Mouse (Mus musculus) left cerebral cortex, adult 18-20 months (tissue): Measurements from ENCODE around the gene Mast4. TPM values are rescaled to one million over a fixed set of nuclear protein-coding genes. Genes with fewer than 3 reads are reported as not detected.

Experiments
- DNase-seq, 2 experiments: peaks; one replicate each; pipeline ENCODE4 v3.0.0; 2021 to 2022; ENCODE audit warnings: low spot score in 2 of 2, mixed read lengths in 1 of 2
- total RNA-seq, 2 experiments: library from RNA; stranded (reverse); gene quantifications; 2 replicates each; pipeline ENCODE4 v1.2.3; 2021

The Mast4 gene
- total RNA-seq, 2 experiments from 2014 or later, result 49.8 to 50.2 TPM

DNA sequence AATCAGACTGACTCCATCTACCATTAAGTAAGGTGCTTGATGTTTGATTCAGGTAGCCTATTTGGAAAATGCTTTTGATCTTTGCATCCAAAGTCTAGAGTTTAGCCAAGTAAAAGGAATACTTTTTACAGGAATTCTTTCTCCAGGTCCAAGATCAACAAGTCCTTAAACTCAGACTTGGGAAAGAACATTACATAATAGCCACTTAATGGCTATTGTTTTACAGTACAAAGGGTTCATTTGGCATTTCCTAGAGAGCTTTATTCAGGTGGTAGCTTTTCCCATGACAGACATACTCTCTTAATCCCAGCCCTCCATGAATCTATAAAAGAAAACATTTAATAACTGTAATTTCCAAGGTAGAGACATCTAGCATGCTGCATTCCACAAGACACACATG is 438.0 kb downstream of the Mast4 start:
- DNase-seq, result no peak

DNA sequence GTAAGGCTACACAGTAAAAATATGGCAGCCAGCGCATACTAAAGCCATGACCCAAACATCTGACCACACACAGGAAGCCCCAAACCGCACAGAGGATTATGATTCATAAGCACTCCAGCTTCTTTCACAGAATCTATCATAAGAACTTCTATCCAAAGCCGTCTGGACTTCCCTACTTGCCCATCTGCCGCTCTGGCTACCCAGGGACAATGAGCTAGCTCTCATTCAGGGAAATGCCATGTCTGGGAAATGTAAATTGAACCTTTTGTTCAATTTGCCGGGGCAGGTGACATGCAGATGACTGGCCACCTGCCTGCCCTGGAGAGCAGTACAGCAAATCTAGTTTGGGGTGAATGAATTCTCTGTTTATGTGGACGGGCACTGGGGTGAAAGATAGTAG is 438.4 kb downstream of the Mast4 start:
- no peak for DNase-seq

DNA sequence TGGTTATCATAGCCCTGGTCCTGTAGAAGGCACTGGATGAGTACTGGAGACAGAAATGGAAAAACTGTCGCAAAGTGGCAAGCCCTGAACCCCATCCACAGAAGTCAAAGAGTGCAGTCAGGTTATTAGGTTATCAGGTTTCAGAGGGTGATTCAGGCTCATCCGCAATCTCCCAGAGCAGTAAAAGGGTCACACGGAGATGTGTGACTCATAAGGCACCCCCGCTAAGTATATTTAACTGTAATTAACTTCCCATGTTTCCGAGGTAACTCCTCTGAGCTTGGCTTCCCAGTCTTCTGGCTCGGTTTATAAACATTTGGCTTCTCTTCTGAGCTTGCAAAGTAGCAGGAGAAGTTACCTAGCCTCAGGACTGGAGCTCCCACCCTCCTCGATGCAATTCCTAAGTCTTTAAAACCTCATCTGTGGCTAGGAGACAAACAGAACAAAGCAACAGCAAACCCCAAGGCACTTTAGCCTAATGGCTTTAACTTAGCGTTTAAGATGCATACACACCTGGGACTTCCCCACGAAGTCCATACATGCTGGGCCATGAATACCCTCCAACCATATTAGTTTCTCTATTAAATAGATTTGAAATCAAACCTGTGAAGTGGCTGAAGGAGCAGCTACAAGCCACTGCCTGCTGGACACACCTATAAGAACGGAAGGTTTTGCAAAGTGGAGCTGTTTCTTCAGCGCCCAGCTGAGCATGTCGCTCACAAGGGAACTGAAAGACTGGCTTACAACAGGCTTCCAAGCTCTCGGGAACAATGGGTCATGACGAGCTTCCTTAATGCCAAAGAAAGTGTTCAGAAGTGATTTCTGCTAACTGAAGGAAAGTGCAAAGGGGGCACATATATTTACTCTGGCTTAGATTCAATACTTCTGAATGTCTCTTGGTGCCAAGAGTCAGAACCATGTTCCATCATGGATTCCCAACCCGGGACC is 439.7 kb downstream of the Mast4 start:
- DNase-seq, result no peak

DNA sequence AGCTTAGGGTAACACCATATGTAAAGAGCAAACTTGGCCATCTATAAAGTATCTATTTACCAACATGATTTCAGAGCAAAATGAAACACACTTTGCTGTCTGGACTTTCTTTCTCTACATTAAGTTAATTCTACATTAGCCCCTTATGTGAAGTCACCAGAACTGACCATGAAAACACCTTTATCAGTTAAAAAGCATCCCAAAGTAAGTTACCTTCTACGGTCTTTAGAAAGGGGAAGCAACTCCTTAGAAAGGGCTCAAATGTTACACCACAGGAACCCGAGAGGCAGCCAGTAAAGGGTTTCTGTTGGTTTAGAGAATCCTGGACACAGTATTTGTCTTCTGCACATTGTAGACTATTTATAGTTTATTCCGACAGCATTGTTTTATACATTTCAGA is 441.5 kb downstream of the Mast4 start:
- DNase-seq, result no peak

DNA sequence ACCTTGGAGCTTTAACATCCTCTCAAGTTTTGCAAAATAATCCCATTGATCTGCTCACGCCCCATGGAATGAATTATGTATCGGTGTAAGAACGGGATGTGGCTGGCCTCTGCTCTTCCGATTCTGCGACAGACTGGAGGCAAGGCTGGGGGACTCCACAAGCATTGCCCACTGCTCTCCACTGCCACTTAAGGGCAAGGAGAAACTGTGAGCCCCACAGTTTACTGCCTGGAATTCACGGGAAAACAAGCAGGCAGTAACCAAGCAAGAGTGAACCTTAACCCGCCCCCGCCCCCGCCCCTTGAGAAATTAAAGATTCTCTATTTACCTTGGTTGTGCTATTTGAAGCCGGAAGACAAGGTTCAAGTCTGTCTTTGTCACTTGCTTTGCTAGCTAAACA is 444.3 kb downstream of the Mast4 start:
- no peak for DNase-seq

DNA sequence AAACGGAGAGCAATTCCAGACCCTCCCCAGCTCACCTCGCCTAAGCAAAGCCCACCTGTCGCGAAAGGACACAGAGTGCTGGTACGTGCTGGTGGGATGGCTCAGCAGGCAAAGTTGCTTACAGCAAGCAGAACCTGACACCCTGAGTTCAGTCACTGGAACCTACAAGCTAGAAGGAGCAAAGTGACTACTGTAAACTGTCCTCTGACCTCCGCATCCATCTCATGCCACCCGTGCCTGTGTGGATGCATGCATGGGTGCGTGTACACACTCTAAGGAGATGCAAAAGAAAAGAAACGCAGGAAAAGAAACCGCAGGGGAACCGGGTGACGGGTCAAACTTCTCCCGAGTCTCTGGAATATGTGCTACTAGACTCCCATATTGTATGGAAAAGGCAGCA is 444.8 kb downstream of the Mast4 start:
- DNase-seq, result no peak

DNA sequence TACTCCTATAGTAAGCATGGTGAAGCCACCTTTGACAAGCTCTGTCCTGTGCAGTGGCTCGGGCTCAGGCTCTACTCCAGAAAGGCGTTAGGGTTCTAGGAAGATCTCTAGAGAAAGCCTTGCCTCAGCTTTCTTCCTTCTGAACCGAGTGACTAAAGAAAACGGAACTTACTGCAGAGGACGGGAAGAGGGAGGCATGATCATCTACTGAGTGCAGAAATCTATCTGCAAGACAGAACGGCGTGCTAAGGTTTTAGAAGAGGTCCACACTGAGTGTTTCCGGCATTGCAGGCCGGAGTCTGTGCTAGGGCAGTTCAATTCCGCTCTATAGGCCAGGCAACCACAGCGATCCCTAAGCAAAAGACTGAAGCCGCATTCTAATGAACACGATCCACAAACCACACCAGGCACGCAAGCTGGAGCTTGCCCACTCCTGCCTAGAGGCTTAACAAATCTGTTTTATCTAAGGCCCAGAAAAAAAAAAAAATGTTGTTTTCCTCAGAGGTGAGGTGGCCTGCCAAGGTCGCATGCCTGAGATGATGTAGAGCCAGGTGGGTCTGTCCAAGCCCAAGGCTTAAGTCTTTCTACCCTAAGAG is 445.3 kb downstream of the Mast4 start:
- no peak for DNase-seq

DNA sequence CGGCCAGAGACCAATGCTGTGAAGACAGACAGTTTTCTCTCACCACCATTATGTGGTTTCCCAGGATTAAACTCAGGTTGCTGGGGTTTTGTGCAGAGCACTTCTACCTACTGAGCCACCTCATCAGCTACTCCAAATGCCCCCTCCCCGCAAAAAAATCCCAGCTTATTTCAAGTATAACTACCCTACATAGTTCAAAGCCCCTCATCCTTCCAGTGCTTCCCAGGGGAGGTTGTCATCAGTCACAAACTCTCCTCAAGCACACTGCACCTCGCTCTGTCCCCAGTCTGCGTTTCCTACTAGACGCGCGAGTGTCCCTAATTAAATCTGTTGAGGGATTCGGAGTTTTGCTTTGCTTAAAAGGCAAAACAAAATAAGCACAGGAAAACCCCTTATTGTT is 446.1 kb downstream of the Mast4 start:
- no peak for DNase-seq

DNA sequence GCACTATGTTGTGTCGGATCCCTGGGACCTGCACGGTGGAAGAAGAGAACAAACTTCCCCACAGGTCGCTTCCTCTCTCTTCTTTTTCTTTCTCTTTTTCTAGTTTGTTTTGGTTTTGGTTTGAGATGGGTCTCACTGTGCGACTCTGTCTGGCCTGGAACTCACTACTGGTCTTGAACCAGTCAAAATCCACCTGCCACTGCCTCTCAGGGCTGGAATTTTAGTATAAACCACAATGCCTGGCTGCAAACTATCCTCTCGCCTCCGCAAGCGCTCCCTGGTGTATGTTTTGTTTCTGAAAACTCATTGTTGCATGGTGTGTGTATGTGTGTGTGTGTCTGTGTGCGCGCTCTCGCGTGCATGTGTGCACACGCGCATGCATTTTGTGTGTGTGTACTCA is 446.8 kb downstream of the Mast4 start:
- no peak for DNase-seq

DNA sequence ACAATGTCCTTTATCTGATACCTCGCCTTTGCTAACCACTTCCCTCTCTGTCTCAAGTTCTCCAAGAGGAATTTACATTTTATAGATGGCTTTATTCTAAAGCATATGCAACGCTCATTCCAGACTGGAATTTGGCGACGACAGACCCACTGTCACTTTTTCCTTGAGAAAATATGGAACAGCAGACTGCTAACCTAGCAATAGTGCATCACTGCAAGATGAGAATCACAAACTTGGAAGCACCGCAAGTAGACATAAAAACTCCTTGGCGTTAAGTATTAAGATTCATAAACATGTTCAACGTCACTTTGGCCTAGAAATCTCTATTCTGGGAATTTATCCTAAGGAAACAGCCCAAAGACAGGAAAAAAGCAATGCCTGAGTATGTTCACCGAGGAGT is 447.5 kb downstream of the Mast4 start:
- DNase-seq, result no peak

DNA sequence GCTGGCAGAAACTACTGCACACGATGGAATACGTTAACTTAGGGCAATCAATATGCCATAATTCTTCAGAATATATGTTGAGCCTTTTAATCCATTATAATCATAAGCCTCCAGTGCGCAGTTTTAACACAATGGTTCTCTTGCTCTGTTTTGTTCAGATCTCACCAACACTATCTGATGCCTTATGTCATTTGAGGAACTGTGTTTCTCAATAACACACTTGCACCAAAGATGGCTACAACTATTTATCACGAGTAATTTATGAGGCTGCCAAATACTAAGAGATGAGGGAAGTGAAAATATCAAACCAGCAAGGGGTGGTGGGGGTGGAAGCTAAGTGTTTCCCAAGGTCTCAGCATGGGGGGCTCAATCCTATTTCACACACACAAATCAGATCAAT is 448.1 kb downstream of the Mast4 start:
- no peak for DNase-seq

DNA sequence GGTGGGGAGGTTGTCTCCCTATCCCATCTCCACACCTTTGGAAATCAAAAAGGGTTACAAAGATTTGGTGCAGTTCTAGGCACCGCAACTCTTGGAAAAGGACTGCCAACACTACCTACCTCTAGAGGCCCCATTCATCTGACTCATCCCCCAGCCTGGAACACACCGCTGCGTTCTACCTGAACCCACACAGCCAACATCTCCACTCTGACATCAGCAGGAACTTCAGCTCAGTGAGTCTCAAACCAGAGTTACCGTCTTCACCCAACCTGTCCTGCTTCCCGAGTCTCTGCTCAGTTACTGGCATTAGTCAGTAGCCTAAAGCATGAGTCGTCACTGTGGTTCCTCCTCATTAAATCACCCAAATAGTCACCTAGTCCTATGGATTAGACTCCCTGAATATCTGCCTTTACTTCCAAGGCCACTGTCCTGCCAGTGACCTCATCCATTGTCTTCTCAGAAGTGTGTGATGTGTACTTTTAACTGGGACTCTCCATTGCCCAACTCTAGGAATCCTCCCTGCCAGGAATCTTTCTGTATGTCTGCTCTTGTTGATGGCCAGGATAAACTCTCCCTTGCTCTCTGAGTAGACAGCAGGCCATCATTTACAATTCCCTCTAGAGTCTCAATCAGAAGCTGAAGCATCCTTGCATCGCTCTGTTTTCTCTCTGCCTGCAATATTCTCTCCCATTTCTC is 453.8 kb downstream of the Mast4 start:
- DNase-seq, result no peak

DNA sequence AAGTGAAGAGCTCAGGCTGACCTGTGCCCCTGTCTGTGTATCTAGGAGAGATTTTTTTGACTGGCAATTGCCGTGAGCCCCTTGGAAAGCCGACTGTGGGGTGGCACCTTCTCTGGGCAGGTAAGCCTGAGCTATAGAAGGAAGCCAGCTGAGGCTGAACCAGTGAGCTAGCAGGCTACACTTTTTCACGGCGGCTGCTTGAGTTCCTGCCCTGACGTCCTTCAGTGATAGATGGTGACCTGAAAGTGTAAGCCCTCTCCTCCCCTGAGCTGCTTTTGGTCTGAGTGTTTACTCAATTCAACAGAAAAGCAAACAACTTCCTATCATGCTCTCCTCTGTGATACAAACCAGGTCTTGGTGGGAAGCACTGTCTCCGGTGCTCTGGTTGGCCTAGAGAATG is 455.7 kb downstream of the Mast4 start:
- DNase-seq, result no peak

DNA sequence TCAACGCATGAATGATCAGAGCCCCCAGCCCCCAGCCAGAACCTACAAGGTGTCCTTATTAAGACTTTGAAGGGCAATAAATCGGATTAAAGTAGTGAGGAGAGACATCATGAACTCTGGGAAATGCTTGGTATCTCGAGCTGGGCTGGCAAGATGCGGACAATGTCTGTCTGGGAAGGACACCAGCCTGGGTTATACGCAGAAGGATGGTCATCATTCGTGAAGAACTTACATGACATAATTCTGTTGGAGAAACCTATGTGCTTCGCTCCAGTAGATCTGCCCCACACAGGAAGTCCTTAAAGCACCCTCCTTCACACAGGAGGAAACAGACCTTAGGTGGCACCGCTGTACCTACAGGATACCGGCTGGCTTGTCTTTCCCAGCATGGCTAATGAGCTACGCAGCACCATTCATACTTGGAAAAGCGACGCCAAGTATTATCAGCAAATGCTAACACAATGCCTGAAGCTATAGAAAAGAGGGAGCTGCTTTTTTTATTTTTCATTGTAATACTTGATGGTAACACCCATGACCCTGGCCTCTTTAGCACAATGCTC is 456.5 kb downstream of the Mast4 start:
- DNase-seq, result no peak

DNA sequence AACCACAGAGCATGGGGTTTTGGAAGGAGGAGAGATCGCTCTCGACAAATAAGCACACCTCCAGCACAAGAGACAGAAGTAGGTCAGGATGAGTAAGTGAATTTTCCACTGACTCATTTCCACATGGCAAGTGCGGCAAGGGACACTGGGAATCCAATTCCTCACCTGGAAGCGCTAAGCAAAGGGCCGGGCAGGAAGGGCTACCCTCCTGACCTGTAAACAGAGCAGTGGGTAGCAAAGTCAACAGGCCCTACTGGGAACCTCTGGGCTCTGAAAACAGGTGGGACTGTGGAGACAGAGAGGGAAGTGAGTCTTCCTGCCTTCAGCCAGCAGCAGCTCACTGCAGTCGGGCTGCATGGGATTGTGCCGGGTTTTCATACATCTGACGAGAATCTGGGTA is 457.1 kb downstream of the Mast4 start:
- peak; percentile 39 to 55 for DNase-seq

DNA sequence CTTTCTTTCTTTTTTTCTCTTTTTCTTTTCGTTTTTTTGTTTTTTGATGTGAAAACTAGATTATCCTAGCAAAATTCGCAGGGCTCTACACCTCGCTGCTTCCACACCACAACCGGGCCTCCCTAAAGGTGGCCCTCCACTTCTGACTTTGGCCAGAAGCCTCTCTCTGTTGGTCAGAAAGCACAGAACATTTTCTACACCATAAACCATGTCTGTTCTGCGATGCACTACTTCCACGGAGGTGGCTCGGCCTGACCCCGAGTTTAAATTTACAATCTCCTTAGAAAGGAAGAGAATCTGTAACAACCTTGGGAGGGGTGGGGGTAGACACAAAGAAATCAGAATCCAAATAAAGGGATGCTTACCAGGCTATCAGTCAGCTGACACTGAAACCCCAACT is 458.8 kb downstream of the Mast4 start:
- no peak for DNase-seq

DNA sequence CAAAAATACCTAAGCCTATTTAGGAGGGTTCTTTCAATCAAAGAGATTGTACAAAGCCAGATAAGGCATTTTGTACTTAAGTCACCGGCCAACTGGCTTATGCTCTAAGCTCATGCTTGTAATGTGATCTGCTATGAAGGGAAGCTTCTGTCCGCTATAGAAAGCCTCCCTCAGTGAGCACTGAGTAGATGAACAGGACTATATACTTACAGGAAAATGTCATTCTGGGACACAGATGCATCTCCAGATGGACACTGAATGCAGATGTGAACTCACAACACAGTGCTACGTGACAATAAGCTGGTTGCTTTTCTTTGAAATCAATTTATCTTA is 459.2 kb downstream of the Mast4 start:
- no peak for DNase-seq

DNA sequence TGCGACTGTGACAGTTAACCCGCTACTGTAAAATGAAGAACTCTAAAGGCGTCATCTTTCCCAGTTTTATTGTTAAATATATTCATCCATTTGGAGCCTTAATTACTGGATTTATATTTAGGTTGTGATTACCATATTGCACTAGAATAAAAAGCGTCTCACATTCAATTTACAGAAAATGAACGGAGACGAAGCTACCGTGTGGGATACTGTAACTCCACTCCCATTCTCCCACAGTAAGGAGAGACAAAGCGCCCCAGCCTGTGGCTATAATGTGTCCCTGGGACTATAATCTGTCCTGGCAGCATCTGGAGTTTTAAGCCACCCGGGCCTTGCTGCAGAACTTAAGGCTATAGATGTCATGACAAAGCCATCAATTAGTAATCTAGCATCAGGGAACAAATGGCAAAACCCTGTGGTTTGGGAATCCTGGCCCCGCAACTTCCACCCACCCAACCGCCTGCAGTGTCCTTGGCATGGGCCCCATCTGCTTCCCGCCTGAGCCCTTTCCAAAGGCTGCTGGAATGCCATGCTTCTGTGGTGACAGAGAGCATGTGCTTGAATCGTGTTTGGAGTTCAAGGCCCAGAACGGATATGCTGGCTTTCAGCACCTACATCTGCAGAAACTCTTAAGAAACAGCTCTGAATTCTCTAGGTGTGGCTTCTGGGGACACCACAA is 459.7 kb downstream of the Mast4 start:
- peak; percentile 50 to 55 for DNase-seq

DNA sequence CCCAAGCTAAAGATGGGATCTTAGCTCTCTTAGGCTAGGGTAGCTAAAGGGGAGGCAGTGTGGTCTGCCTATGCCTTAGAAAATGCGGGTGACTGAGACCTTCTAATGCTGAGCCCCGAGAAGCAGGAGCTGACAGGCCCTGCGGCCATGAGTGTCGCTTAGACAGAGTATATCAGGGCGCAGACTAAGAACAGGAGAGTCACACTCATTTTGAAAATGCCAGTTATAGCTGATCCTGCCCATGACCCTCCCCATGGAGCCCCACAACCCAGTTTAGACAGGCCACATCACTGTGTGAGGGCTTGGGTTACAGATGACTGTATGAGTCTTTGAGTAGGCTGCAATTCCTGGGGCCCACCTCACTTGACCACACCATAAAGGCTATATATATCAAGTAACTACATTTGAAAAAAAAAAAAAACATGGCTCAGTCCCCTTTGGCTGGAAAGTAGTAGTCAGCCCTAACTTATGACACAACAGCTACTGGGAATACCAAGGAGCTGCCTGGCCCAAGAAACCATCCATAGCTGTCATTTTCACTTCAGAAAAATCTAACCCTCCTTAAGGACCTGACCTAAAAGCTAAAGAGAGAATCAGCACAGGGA is 460.8 kb downstream of the Mast4 start:
- no peak for DNase-seq

DNA sequence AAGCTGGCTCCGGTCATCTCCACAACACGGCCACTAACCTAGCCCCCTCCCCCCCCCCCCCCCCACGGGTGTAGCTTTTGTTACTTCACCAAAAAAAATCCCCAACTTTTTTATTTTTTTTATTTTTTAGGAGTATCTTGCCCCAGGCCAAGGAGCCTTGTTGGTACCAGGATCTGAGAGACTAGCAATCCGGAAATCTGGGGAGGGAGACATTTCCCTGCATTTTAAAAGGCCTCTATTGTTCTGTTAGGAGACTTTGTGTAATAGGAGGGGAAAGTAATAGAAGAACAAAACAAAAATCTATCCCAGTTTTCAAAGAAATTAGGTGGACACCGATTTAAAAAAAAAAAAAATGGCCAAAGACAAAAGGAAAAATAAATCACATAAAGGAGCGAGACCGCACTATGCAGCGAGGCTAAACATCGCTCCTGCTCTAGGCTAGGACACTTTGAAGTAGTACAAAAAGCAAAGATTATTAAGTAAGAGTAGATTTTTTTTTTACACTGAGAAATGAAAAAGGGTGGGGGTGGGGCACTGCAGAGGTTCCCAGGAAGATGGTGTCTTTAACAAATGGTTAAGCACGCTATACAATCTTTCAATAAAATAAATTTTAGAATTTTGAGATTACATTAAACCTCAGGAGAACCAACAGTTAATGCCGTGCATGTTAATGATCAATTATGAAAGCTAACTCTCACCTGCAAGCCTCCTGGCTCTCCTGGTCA is 462.8 kb downstream of the Mast4 start:
- DNase-seq, result no peak
